Mouse (Mus musculus): ENCODE measurements around the gene Opcml.

Gene Opcml

GRCm38 (mm10) chr9:28319021-28319755 is 528.6 kb downstream of the Opcml start:
- no peak for DNase-seq (ENCODE audit: low spot score in 2 of 2)

GRCm38 (mm10) chr9:28319802-28320201 is 529.2 kb downstream of the Opcml start:
- no peak for DNase-seq (ENCODE audit: low spot score in 2 of 2)

- DNase-seq (ENCODE audit: low spot score in 2 of 2) = no peak
These were observed 537.4 kb downstream of the Opcml start for GRCm38 (mm10) chr9:28327985-28328384.

- no peak for DNase-seq (ENCODE audit: low spot score in 2 of 2)
These were observed 537.9 kb downstream of the Opcml start for GRCm38 (mm10) chr9:28328434-28328833.

GRCm38 (mm10) chr9:28329477-28329876 is 538.9 kb downstream of the Opcml start:
- DNase-seq (ENCODE audit: low spot score in 2 of 2) = no peak

GRCm38 (mm10) chr9:28336511-28337208 is 546.1 kb downstream of the Opcml start:
- no peak for DNase-seq (ENCODE audit: low spot score in 2 of 2)

- no peak for DNase-seq (ENCODE audit: low spot score in 2 of 2)
These were observed 547.3 kb downstream of the Opcml start for GRCm38 (mm10) chr9:28337837-28338236.

- no peak for DNase-seq (ENCODE audit: low spot score in 2 of 2)
These were observed 564.4 kb downstream of the Opcml start for GRCm38 (mm10) chr9:28354978-28355377.

- no peak for DNase-seq (ENCODE audit: low spot score in 2 of 2)
These were observed 567.4 kb downstream of the Opcml start for GRCm38 (mm10) chr9:28357946-28358345.

- no peak for DNase-seq (ENCODE audit: low spot score in 2 of 2)
These were observed 570.1 kb downstream of the Opcml start for GRCm38 (mm10) chr9:28360691-28361090.

- no peak for DNase-seq (ENCODE audit: low spot score in 2 of 2)
These were observed 574.0 kb downstream of the Opcml start for GRCm38 (mm10) chr9:28364473-28365159.

- DNase-seq (ENCODE audit: low spot score in 2 of 2) = no peak
These were observed 574.5 kb downstream of the Opcml start for GRCm38 (mm10) chr9:28365160-28365473.

GRCm38 (mm10) chr9:28386527-28387175 is 596.1 kb downstream of the Opcml start:
- no peak for DNase-seq (ENCODE audit: low spot score in 2 of 2)

- no peak for DNase-seq (ENCODE audit: low spot score in 2 of 2)
These were observed 604.6 kb downstream of the Opcml start for GRCm38 (mm10) chr9:28395222-28395621.

GRCm38 (mm10) chr9:28395638-28396037 is 605.1 kb downstream of the Opcml start:
- no peak for DNase-seq (ENCODE audit: low spot score in 2 of 2)

GRCm38 (mm10) chr9:28402770-28403650 is 612.4 kb downstream of the Opcml start:
- DNase-seq (ENCODE audit: low spot score in 2 of 2) = no peak

- no peak for DNase-seq (ENCODE audit: low spot score in 2 of 2)
These were observed 613.4 kb downstream of the Opcml start for GRCm38 (mm10) chr9:28403831-28404562.

- no peak for DNase-seq (ENCODE audit: low spot score in 2 of 2)
These were observed 614.0 kb downstream of the Opcml start for GRCm38 (mm10) chr9:28404616-28405015.

GRCm38 (mm10) chr9:28405816-28406215 is 615.2 kb downstream of the Opcml start:
- no peak for DNase-seq (ENCODE audit: low spot score in 2 of 2)

GRCm38 (mm10) chr9:28420808-28421207 is 630.2 kb downstream of the Opcml start:
- no peak for DNase-seq (ENCODE audit: low spot score in 2 of 2)

GRCm38 (mm10) chr9:28423407-28423806 is 632.8 kb downstream of the Opcml start:
- DNase-seq (ENCODE audit: low spot score in 2 of 2) = no peak
